Mouse (Mus musculus) kidney, postnatal 36 days (tissue): ENCODE results near the gene 1700021F07Rik.
A peak's percentile ranks its signal among the peaks of the same experiment; 100 is the strongest.

Source experiments
- DNase-seq, 2 experiments: peaks; one replicate each; pipeline ENCODE4 v3.0.0; 2021 to 2022; ENCODE audit warnings: mixed read lengths in 2 of 2

1700021F07Rik gene

GRCm38 (mm10) chr2:173563336-173563735 is 41.0 kb downstream of the 1700021F07Rik start:
- DNase-seq: peak in 1 of 2 experiments; percentile 18

GRCm38 (mm10) chr2:173564179-173564578 is 41.8 kb downstream of the 1700021F07Rik start:
- DNase-seq: peak; percentile 25 to 45
